Mouse (Mus musculus) heart, embryonic 14.5 days (tissue): ENCODE measurements around the gene Tpra1. TPM values are rescaled to one million over a fixed set of nuclear protein-coding genes. Genes with fewer than 3 reads are reported as not detected.
A peak's percentile ranks its signal among the peaks of the same experiment; 100 is the strongest.

Experiments used
- ATAC-seq: fragments of 200-750 bp; cut with Nextera tagmentation; 2 replicates; pipeline ENCODE4 v1.8.0; 2017; ENCODE audit warnings: low read depth, moderate TSS enrichment; ENCODE audit not compliant: insufficient number of reproducible peaks, insufficient read depth, low FRiP score
- H3K27ac ChIP-seq, 2 experiments: fragments of 200-500 bp in 1 of 2; fragments of 300-500 bp in 1 of 2; sonication (generic) in 1 of 2; replicated peaks in 1 of 2; 2 replicates each; pipeline ENCODE4 v1.5.1; 2012 to 2014; ENCODE audit warnings: low read depth in 2 of 2, low read length in 2 of 2, control low read depth in 1 of 2, mild to moderate bottlenecking in 1 of 2, mixed read lengths in 1 of 2; ENCODE audit not compliant: control insufficient read depth in 1 of 2, insufficient read depth in 1 of 2
- H3K27me3 ChIP-seq: fragments of 300-500 bp; sonication (generic); 2 replicates; pipeline ENCODE4 v1.6.1; 2014; ENCODE audit warnings: mild to moderate bottlenecking, low read length, control low read depth; ENCODE audit not compliant: control insufficient read depth, insufficient read depth
- H3K36me3 ChIP-seq: fragments of 300-500 bp; sonication (generic); 2 replicates; pipeline ENCODE4 v1.6.1; 2014; ENCODE audit warnings: mild to moderate bottlenecking, control low read depth, low read length, mixed read lengths; ENCODE audit not compliant: control insufficient read depth, insufficient read depth
- H3K4me1 ChIP-seq, 2 experiments: fragments of 200-500 bp in 1 of 2; fragments of 300-500 bp in 1 of 2; sonication (generic) in 1 of 2; 2 replicates each; pipeline ENCODE4 v1.6.1; 2012 to 2014; ENCODE audit warnings: low read length in 2 of 2, control low read depth in 1 of 2, mixed read lengths in 1 of 2; ENCODE audit not compliant: control insufficient read depth in 2 of 2, insufficient read depth in 2 of 2
- H3K4me2 ChIP-seq: fragments of 300-500 bp; sonication (generic); 2 replicates; pipeline ENCODE4 v1.6.1; 2014; ENCODE audit warnings: mild to moderate bottlenecking, low read length
- H3K4me3 ChIP-seq, 2 experiments: fragments of 200-500 bp in 1 of 2; fragments of 300-500 bp in 1 of 2; sonication (generic) in 1 of 2; 2 replicates each; pipeline ENCODE4 v1.5.1; 2012 to 2014; ENCODE audit warnings: low read length in 2 of 2, mild to moderate bottlenecking in 2 of 2, control low read depth in 1 of 2, low read depth in 1 of 2, moderate library complexity in 1 of 2; ENCODE audit not compliant: control insufficient read depth in 1 of 2, insufficient read depth in 1 of 2
- H3K9ac ChIP-seq: fragments of 300-500 bp; sonication (generic); 2 replicates; pipeline ENCODE4 v1.6.1; 2014; ENCODE audit warnings: mild to moderate bottlenecking, low read length
- H3K9me3 ChIP-seq: fragments of 300-500 bp; sonication (generic); 2 replicates; pipeline ENCODE4 v1.6.1; 2016; ENCODE audit warnings: low read length, control low read depth; ENCODE audit not compliant: control insufficient read depth
- WGBS: fragments of 180-500 bp; shearing (Covaris S2); extraction: QIAGEN DNeasy Blood & Tissue Kit; methylation state at CpG from one replicate; pipeline ENCODE4 v1.1.7; 2014; 5-methylcytosine and 5-hydroxymethylcytosine counted together
- polyA plus RNA-seq: library from polyadenylated mRNA; unstranded; fragments of >200 nt; fragmentation: Nextera tagmentation; extraction: Ambion mirVana; gene quantifications from 2 replicates; pipeline ENCODE4 v1.2.1, GENCODE M21; 2014

The Tpra1 gene
- polyA plus RNA-seq, 1 experiment from 2014 or later, result 39.5 TPM

- H3K27me3 ChIP-seq, result no peaks in the 10 kb centered on the region
- H3K27ac ChIP-seq, result no peak overlapping the region
- H3K4me1 ChIP-seq, result peaks cover 22 to 50% of the 10 kb centered on the region in 2 experiments
- H3K4me2 ChIP-seq, result peak overlapping the region; percentile 97
- H3K36me3 ChIP-seq, result peaks cover 14% of the 10 kb centered on the region
- H3K9me3 ChIP-seq, result no peaks in the 10 kb centered on the region
- ATAC-seq, result no peak
- peak overlapping the region in 1 of 2 experiments; percentile 91; a peak in 1 of 4 replicates for H3K4me3 ChIP-seq
- H3K9ac ChIP-seq, result peak overlapping the region; percentile 86
- WGBS, result 75% methylated on average over 5 of the region's 5 CpGs
Observed at GRCm38 (mm10) chr6:88903708-88904107, 1.7 kb downstream of the Tpra1 start.

- no peak overlapping the region for H3K27ac ChIP-seq
- no peak overlapping the region for H3K4me3 ChIP-seq
Observed at GRCm38 (mm10) chr6:88904456-88904974, 2.5 kb downstream of the Tpra1 start.

GRCm38 (mm10) chr6:88905042-88905441 is 3.0 kb downstream of the Tpra1 start:
- no peak overlapping the region for H3K4me3 ChIP-seq
- no peaks in the 10 kb centered on the region for H3K27me3 ChIP-seq
- H3K27ac ChIP-seq, result no peak overlapping the region
- H3K4me1 ChIP-seq, result peaks cover 22 to 47% of the 10 kb centered on the region in 2 experiments
- no peaks in the 10 kb centered on the region for H3K9me3 ChIP-seq
- H3K36me3 ChIP-seq, result peaks cover 27% of the 10 kb centered on the region
- H3K9ac ChIP-seq, result no peak overlapping the region
- no peak overlapping the region for H3K4me2 ChIP-seq
- no peak for ATAC-seq
- 88% methylated on average over 7 of the region's 7 CpGs for WGBS

More at GRCm38 (mm10) chr6:88904456-88904974, 2.5 kb downstream of the Tpra1 start:
- H3K36me3 ChIP-seq, result peaks cover 22% of the 10 kb centered on the region
- peaks cover 22 to 47% of the 10 kb centered on the region in 2 experiments for H3K4me1 ChIP-seq
- H3K9me3 ChIP-seq, result no peaks in the 10 kb centered on the region
- WGBS, result 70% methylated on average over 4 of the region's 4 CpGs
- ATAC-seq, result no peak
- no peaks in the 10 kb centered on the region for H3K27me3 ChIP-seq
- no peak overlapping the region for H3K4me2 ChIP-seq
- no peak overlapping the region for H3K9ac ChIP-seq

GRCm38 (mm10) chr6:88906369-88907108 is 4.5 kb downstream of the Tpra1 start:
- Histone ChIP-seq H3K4me2 (peak overlapping the region; percentile 46), H3K4me3 (no peak overlapping the region), H3K9me3 (no peaks in the 10 kb centered on the region), H3K9ac (no peak overlapping the region; the same call in 1 of the 2 replicates), H3K36me3 (peaks cover 36% of the 10 kb centered on the region), H3K27ac (no peak overlapping the region), H3K4me1 (peaks cover 19 to 40% of the 10 kb centered on the region in 2 experiments), H3K27me3 (no peaks in the 10 kb centered on the region)
- 0 out of 2 replicates have a peak, but pooled peaks have one; percentile 26 for ATAC-seq
- 14% methylated on average over 16 of the region's 16 CpGs for WGBS

GRCm38 (mm10) chr6:88909151-88909550 is 7.1 kb downstream of the Tpra1 start:
- Histone ChIP-seq H3K9ac (no peak overlapping the region), H3K4me2 (no peak overlapping the region), H3K27me3 (no peaks in the 10 kb centered on the region), H3K36me3 (peaks cover 47% of the 10 kb centered on the region), H3K4me1 (peaks cover 15 to 31% of the 10 kb centered on the region in 2 experiments), H3K4me3 (no peak overlapping the region), H3K27ac (no peak overlapping the region), H3K9me3 (no peaks in the 10 kb centered on the region)
- no peak for ATAC-seq
- 82% methylated on average over 6 of the region's 6 CpGs for WGBS

GRCm38 (mm10) chr6:88913022-88913421 is 11.0 kb downstream of the Tpra1 start:
- H3K36me3 ChIP-seq, result peaks cover 40% of the 10 kb centered on the region
- H3K4me3 ChIP-seq, result no peak overlapping the region
- H3K9ac ChIP-seq, result no peak overlapping the region
- no peaks in the 10 kb centered on the region for H3K27me3 ChIP-seq
- H3K9me3 ChIP-seq, result no peaks in the 10 kb centered on the region
- H3K4me2 ChIP-seq, result no peak overlapping the region
- H3K27ac ChIP-seq, result peak overlapping the region in 1 of 2 experiments; percentile 42; a peak in 1 of 4 replicates
- no peak for ATAC-seq
- 58% methylated on average over 4 of the region's 4 CpGs for WGBS
- peaks cover 15 to 22% of the 10 kb centered on the region in 2 experiments for H3K4me1 ChIP-seq

GRCm38 (mm10) chr6:88913440-88913839 is 11.4 kb downstream of the Tpra1 start:
- Histone ChIP-seq H3K9ac (no peak overlapping the region), H3K27me3 (no peaks in the 10 kb centered on the region), H3K36me3 (peaks cover 36% of the 10 kb centered on the region), H3K4me3 (no peak overlapping the region), H3K4me2 (no peak overlapping the region), H3K27ac (peak overlapping the region in 1 of 2 experiments; percentile 42; a peak in 1 of 4 replicates), H3K4me1 (peaks cover 15 to 22% of the 10 kb centered on the region in 2 experiments), H3K9me3 (no peaks in the 10 kb centered on the region)
- ATAC-seq, result no peak
